Mouse (Mus musculus) heart, embryonic 14.5 days (tissue): Measurements from ENCODE around the gene Lmo3. TPM values are rescaled to one million over a fixed set of nuclear protein-coding genes. Genes with fewer than 3 reads are reported as not detected.

Experiments
- ATAC-seq: fragments of 200-750 bp; cut with Nextera tagmentation; 2 replicates; pipeline ENCODE4 v1.8.0; 2017; ENCODE audit warnings: low read depth, moderate TSS enrichment; ENCODE audit not compliant: insufficient number of reproducible peaks, insufficient read depth, low FRiP score
- H3K27ac ChIP-seq, 2 experiments: fragments of 200-500 bp in 1 of 2; fragments of 300-500 bp in 1 of 2; sonication (generic) in 1 of 2; replicated peaks in 1 of 2; 2 replicates each; pipeline ENCODE4 v1.5.1; 2012 to 2014; ENCODE audit warnings: low read depth in 2 of 2, low read length in 2 of 2, control low read depth in 1 of 2, mild to moderate bottlenecking in 1 of 2, mixed read lengths in 1 of 2; ENCODE audit not compliant: control insufficient read depth in 1 of 2, insufficient read depth in 1 of 2
- H3K27me3 ChIP-seq: fragments of 300-500 bp; sonication (generic); 2 replicates; pipeline ENCODE4 v1.6.1; 2014; ENCODE audit warnings: mild to moderate bottlenecking, low read length, control low read depth; ENCODE audit not compliant: control insufficient read depth, insufficient read depth
- H3K36me3 ChIP-seq: fragments of 300-500 bp; sonication (generic); 2 replicates; pipeline ENCODE4 v1.6.1; 2014; ENCODE audit warnings: mild to moderate bottlenecking, control low read depth, low read length, mixed read lengths; ENCODE audit not compliant: control insufficient read depth, insufficient read depth
- H3K4me1 ChIP-seq, 2 experiments: fragments of 200-500 bp in 1 of 2; fragments of 300-500 bp in 1 of 2; sonication (generic) in 1 of 2; 2 replicates each; pipeline ENCODE4 v1.6.1; 2012 to 2014; ENCODE audit warnings: low read length in 2 of 2, control low read depth in 1 of 2, mixed read lengths in 1 of 2; ENCODE audit not compliant: control insufficient read depth in 2 of 2, insufficient read depth in 2 of 2
- H3K4me2 ChIP-seq: fragments of 300-500 bp; sonication (generic); 2 replicates; pipeline ENCODE4 v1.6.1; 2014; ENCODE audit warnings: mild to moderate bottlenecking, low read length
- H3K4me3 ChIP-seq, 2 experiments: fragments of 200-500 bp in 1 of 2; fragments of 300-500 bp in 1 of 2; sonication (generic) in 1 of 2; 2 replicates each; pipeline ENCODE4 v1.5.1; 2012 to 2014; ENCODE audit warnings: low read length in 2 of 2, mild to moderate bottlenecking in 2 of 2, control low read depth in 1 of 2, low read depth in 1 of 2, moderate library complexity in 1 of 2; ENCODE audit not compliant: control insufficient read depth in 1 of 2, insufficient read depth in 1 of 2
- H3K9ac ChIP-seq: fragments of 300-500 bp; sonication (generic); 2 replicates; pipeline ENCODE4 v1.6.1; 2014; ENCODE audit warnings: mild to moderate bottlenecking, low read length
- H3K9me3 ChIP-seq: fragments of 300-500 bp; sonication (generic); 2 replicates; pipeline ENCODE4 v1.6.1; 2016; ENCODE audit warnings: low read length, control low read depth; ENCODE audit not compliant: control insufficient read depth
- WGBS: fragments of 180-500 bp; shearing (Covaris S2); extraction: QIAGEN DNeasy Blood & Tissue Kit; methylation state at CpG from one replicate; pipeline ENCODE4 v1.1.7; 2014; 5-methylcytosine and 5-hydroxymethylcytosine counted together
- polyA plus RNA-seq: library from polyadenylated mRNA; unstranded; fragments of >200 nt; fragmentation: Nextera tagmentation; extraction: Ambion mirVana; gene quantifications from 2 replicates; pipeline ENCODE4 v1.2.1, GENCODE M21; 2014

Gene Lmo3
- polyA plus RNA-seq, 1 experiment from 2014 or later = 1.9 TPM

DNA sequence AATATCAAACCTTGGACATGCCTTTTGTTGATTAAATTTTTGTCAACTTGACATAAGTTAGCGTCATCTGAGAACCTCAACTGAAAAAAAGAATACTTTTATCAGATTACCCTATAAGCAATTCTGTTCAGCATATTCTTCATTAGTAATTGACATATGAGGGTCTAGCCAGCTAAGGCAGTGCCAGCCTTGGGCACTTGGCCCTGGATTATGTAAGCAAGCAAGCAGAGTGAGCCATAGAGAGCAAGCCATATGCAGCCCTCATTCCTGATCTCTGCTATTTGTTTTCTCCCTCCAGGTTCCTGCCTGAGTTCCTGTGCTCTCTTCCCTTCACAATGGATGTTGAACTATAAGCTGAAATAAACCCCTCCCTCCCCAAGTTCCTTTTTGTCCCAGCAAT is 182.9 kb downstream of the Lmo3 start:
- H3K27me3 ChIP-seq = no peaks in the 10 kb centered on the region
- no peak overlapping the region for H3K4me3 ChIP-seq
- no peaks in the 10 kb centered on the region for H3K4me1 ChIP-seq
- H3K27ac ChIP-seq = no peak overlapping the region
- H3K36me3 ChIP-seq = no peaks in the 10 kb centered on the region
- H3K4me2 ChIP-seq = no peak overlapping the region
- no peaks in the 10 kb centered on the region for H3K9me3 ChIP-seq
- 89% methylated on average over 1 of the region's 1 CpGs for WGBS
- no peak for ATAC-seq
- no peak overlapping the region for H3K9ac ChIP-seq

DNA sequence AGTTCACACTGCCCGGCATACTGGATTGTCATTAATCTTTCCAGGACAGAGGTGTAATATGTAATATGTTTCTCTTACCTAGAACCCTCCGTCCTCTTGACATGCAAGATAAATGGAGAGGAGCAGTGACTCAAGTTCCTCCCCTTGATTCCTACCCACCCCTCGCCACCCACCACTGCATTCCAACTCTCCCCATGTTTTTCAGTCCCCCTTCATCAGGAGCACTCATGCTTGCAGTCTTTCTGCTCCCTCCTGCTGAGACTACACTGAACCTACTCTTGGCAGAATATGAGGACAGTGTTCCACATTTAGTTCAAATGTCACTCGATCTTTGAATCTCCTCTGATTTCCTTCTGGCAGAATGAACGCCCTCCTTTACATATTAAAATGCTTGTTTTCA is 190.7 kb downstream of the Lmo3 start:
- ATAC-seq = no peak
- H3K36me3 ChIP-seq = no peaks in the 10 kb centered on the region
- no peak overlapping the region for H3K9ac ChIP-seq
- WGBS = 71% methylated on average over 5 of the region's 5 CpGs
- H3K4me1 ChIP-seq = no peaks in the 10 kb centered on the region
- no peak overlapping the region for H3K27ac ChIP-seq
- no peak overlapping the region for H3K4me2 ChIP-seq
- H3K4me3 ChIP-seq = no peak overlapping the region
- no peaks in the 10 kb centered on the region for H3K27me3 ChIP-seq
- H3K9me3 ChIP-seq = no peaks in the 10 kb centered on the region

DNA sequence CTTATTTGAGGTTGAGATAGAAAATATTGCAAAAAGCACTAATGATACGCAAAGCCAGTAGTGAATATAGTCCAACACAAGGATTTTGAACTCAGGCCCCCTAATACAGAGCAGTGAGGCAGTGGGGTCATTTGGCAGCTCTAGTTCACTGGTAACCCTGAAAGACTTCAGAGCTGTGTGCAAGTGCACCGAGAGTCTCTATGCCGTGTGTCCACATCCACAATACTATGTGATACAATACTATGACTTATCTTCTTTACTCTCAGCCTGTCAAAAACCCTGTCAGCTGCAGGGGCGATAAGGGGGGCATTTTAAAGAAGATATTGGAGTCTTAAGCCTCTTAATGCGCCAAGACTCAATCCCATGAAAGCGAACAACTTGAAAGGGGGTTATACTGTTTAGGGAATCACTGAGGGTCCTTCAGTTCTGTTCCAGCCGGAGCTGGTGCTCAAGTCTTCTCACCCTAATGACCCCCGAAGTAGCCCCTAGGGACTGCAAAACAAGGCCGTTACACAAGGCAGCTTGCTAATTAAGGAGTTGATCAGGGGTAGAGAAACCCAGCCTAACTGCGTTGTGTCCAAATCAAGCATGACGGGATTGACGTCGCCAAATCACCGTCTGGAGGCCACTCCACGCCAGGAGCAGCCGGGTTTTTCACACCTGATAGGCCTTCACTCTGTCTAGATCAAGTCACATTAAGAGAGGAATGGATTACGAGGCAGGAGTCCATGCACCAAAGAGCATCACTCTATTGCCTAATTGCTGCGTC is 193.4 kb downstream of the Lmo3 start:
- no peak for ATAC-seq
- H3K4me3 ChIP-seq = no peak overlapping the region
- H3K36me3 ChIP-seq = no peaks in the 10 kb centered on the region
- 62% methylated on average over 18 of the region's 18 CpGs for WGBS
- no peak overlapping the region for H3K27ac ChIP-seq
- H3K4me1 ChIP-seq = no peaks in the 10 kb centered on the region
- no peak overlapping the region for H3K9ac ChIP-seq
- no peaks in the 10 kb centered on the region for H3K9me3 ChIP-seq
- no peak overlapping the region for H3K4me2 ChIP-seq
- H3K27me3 ChIP-seq = no peaks in the 10 kb centered on the region

DNA sequence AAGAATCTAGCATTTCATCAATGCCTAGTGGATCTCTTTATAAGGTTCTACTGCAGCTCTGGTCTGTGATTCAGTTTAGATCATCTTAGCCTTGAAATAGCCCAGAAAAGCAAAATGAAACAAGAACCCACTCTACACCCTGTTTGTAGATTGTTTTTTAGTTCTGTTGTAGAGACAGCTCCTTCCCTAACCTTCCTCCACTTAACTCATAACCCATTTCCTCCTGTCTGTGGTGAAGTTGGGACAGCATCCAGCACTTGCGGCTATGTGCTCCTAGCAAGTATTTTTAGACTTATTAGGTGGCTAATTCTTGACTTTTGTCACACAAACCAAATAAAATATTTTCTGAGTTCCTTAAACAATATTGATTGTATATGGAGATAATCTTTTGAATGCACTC is 198.6 kb downstream of the Lmo3 start:
- no peaks in the 10 kb centered on the region for H3K9me3 ChIP-seq
- H3K27ac ChIP-seq = no peak overlapping the region
- no peak overlapping the region for H3K4me2 ChIP-seq
- H3K27me3 ChIP-seq = no peaks in the 10 kb centered on the region
- no peaks in the 10 kb centered on the region for H3K36me3 ChIP-seq
- no peak for ATAC-seq
- H3K4me3 ChIP-seq = no peak overlapping the region
- H3K4me1 ChIP-seq = no peaks in the 10 kb centered on the region
- 68% methylated on average over 1 of the region's 1 CpGs for WGBS
- H3K9ac ChIP-seq = no peak overlapping the region

DNA sequence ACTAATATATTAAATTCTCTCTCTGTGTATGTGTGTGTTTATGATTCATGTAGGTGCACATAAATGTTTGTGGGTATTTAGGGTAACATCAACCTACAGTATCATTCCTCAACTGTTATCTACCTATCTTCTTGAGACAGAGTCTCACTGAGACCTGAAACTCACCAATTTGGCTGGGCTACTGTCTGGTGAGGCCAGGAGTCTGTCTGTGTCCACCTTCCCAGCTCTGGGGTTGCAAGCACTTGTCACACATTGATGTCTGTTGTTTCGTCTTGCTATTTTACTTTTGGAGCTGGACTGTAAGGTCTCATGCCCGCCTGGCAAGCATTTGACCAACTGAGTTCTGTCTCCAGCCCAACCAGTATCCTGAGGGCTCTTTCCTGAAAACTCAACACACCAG is 210.6 kb downstream of the Lmo3 start:
- H3K4me2 ChIP-seq = no peak overlapping the region
- H3K4me1 ChIP-seq = no peaks in the 10 kb centered on the region
- no peaks in the 10 kb centered on the region for H3K27me3 ChIP-seq
- H3K36me3 ChIP-seq = no peaks in the 10 kb centered on the region
- H3K9ac ChIP-seq = no peak overlapping the region
- no peak for ATAC-seq
- no peak overlapping the region for H3K27ac ChIP-seq
- 77% methylated on average over 2 of the region's 2 CpGs for WGBS
- H3K4me3 ChIP-seq = no peak overlapping the region
- H3K9me3 ChIP-seq = no peaks in the 10 kb centered on the region

DNA sequence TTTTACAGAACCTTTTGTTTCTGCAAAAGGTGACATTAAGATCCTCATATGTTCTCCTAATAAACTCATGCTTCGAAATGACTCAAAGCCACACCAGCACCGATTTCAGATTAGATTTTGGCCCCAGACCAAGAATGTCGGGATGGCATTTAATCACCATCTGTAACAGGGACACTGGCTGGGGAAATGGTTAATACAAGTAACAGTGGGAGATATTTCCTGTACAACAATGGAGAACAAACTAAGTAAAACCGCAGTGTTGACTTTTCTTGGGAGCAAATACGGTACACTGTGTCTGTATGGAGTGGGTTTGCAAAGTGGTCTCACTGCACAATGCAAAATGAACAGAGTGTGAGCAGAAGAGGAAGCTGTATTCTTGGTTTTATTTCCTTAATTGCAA is 217.7 kb downstream of the Lmo3 start:
- H3K4me2 ChIP-seq = no peak overlapping the region
- no peaks in the 10 kb centered on the region for H3K4me1 ChIP-seq

DNA sequence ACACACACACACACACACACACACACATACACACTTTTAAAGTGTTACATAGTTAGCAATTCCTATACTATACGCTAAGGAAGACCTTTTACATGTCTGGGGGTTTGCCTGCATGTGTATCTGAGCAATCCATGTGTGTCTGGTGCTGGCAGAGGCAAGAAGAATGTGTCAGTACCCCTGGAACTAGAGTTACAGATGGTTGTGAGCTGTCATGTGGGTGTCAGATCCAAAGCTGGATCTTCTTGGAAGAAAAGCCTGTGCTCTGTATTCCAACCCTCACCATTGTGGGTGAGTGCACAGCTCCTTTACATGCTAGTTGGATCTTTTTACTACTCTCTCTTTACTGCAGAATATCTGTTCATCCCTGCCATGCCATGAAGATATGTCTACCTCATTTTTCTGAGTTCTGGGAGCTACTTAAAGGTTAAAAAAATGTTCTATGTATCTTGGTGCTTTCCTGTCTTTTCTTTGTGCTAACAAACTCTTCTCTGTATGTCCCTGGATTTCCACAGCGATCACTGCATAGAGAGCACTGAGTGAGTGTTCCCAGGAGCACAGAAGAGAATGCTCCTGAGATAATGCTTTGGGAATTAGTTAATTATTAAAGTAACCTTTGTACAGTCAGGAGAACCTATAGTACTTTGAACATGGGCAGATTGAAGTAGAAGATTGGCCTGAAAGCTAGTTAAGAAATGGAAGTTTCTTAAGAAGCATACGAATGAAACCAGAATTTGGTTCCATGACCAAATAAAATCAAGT is 231.0 kb downstream of the Lmo3 start:
- Histone ChIP-seq H3K27ac (no peak overlapping the region), H3K36me3 (no peaks in the 10 kb centered on the region), H3K4me2 (no peak overlapping the region), H3K4me3 (no peak overlapping the region), H3K4me1 (no peaks in the 10 kb centered on the region), H3K9ac (no peak overlapping the region), H3K27me3 (no peaks in the 10 kb centered on the region), H3K9me3 (no peaks in the 10 kb centered on the region)
- no peak for ATAC-seq
- 81% methylated on average over 3 of the region's 3 CpGs for WGBS

More for the DNA sequence above, 217.7 kb downstream of the Lmo3 start:
- H3K9ac ChIP-seq = no peak overlapping the region
- ATAC-seq = no peak
- H3K36me3 ChIP-seq = no peaks in the 10 kb centered on the region
- no peak overlapping the region for H3K27ac ChIP-seq
- 49% methylated on average over 5 of the region's 5 CpGs for WGBS
- no peaks in the 10 kb centered on the region for H3K27me3 ChIP-seq
- H3K9me3 ChIP-seq = no peaks in the 10 kb centered on the region
- no peak overlapping the region for H3K4me3 ChIP-seq
